Mouse (Mus musculus): ENCODE measurements around the gene Gm266. TPM values are rescaled to one million over a fixed set of nuclear protein-coding genes. Genes with fewer than 3 reads are reported as not detected.

Gene Gm266
- polyA plus RNA-seq (2015; fragmentation: Nextera tagmentation; extraction: Ambion mirVana), result 9.0 and 9.1 TPM in 2 replicates

DNA sequence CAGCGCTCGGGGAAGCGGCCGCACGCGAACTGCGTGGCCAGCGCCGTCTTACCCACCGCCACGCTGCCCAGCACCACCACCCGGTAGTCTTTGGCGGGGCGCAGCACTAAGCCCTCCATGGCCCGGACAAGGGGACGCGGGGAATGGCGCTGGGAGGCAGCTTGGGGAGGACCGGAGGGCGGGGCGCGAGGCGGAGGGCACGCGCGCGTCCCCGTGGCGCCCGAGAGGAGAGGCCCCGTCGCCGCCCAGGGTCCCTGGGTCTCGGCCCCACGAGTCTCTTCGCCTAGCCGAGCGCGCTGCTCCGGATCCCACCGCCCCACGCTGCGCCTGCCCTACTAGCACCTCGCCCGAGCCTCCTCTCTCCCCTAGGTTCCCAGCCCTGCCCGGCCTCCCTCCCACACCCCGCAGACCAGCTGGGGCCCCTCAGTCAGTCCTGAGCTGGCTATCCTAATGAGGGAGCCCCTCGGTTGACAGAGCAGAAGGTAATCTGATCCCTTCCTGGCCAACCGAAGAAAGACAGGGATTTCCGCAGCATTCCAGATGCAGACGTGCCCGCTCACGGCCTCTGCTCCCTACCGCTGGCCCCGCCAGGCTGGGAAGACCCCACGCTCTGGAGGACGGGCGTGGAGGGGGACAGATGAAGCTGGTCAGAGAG, at the start of gene Gm266:
TSS of gene Gm266 (minus strand) at position 172 of the 655 bp plus-strand sequence.
- Histone ChIP-seq H3K27me3 (peaks cover 79% of the 10 kb centered on the region), H3K4me2 (replicated peaks) (peak within 1 kb of the TSS; percentile 86), H3K27ac (peak within 1 kb of the TSS; percentile 29; the same call in 1 of the 2 replicates), H3K9me3 (no peaks in the 10 kb centered on the region), H3K4me3 (peak within 1 kb of the TSS; percentile 55), H3K4me1 (peaks cover 27% of the 10 kb centered on the region), H3K36me3 (no peaks in the 10 kb centered on the region), H3K9ac (peak within 1 kb of the TSS; percentile 68)
- under 1% methylated on average over 51 of the region's 58 CpGs for WGBS
- ATAC-seq (ENCODE audit: low FRiP score, low read depth), result peak; percentile 89

DNA sequence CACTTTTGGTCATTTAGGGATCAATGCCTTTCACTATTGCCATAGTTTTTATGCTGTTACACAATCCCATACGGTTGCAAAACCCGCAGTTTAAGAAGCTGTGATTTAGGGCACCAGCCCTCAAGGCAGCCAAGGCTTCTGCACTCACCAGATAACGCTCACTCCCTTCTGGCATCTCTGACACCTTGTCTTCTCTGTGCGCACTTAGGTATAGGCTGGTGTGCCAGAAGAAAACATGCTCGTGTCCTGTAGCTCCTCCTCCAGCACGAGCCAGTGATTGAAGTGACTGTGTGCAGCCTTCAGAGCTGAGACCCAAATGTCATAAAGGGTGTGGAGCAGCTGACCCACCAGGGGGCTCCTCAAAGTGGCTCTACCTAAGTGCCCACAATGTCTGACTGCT, 49.7 kb upstream of the Gm266 start:
- 56% methylated on average over 6 of the region's 6 CpGs for WGBS
- Histone ChIP-seq H3K27ac (no peak overlapping the region), H3K4me2 (replicated peaks) (no peak overlapping the region)

DNA sequence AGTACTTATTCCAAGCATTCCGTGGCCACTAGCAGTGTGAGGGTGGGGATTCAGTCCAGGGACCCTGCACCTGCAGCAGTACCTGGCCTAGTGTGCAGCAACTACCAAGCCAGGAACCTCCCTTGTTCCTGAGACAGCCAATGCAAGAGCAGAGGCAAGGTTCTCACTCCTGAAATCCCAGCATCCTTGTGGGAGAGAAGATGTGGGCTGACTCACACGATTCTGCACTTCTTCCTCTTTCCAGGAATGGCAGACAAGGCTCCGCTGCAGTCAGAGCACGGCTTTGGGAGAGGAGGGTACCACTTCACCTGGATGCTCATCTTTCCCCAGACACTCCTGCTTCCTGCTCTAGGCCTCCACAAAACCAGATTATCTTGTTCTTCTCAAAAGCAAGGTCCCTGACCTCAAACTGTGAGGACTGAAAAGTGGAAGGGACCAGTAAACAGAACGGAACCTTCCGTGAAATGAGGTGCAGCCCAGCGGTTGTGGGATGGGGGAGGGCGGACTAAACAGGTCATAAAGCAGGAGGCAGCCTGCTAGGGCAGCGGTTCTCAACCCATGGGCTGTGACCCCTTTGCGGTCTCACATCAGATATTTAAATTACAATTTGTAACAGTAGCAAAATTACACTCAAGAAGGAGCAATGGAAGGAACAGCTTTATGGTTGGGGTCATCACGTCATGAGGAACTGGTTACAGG, 47.6 kb upstream of the Gm266 start:
- Histone ChIP-seq H3K9me3 (no peaks in the 10 kb centered on the region), H3K9ac (no peak overlapping the region), H3K27ac (no peak overlapping the region), H3K36me3 (no peaks in the 10 kb centered on the region), H3K4me3 (no peak overlapping the region), H3K4me2 (replicated peaks) (no peak overlapping the region), H3K27me3 (no peaks in the 10 kb centered on the region), H3K4me1 (peaks cover 13% of the 10 kb centered on the region)
- WGBS, result 55% methylated on average over 11 of the region's 11 CpGs
- no peak for ATAC-seq (ENCODE audit: low FRiP score, low read depth)

More for the DNA sequence above, 49.7 kb upstream of the Gm266 start:
- Histone ChIP-seq H3K9me3 (no peaks in the 10 kb centered on the region), H3K36me3 (peaks cover 11% of the 10 kb centered on the region), H3K9ac (0 out of 2 replicates have a peak overlapping the region, but pooled peaks have one; percentile 8), H3K4me1 (peaks cover 26% of the 10 kb centered on the region), H3K27me3 (no peaks in the 10 kb centered on the region), H3K4me3 (no peak overlapping the region)
- ATAC-seq (ENCODE audit: low FRiP score, low read depth), result no peak

DNA sequence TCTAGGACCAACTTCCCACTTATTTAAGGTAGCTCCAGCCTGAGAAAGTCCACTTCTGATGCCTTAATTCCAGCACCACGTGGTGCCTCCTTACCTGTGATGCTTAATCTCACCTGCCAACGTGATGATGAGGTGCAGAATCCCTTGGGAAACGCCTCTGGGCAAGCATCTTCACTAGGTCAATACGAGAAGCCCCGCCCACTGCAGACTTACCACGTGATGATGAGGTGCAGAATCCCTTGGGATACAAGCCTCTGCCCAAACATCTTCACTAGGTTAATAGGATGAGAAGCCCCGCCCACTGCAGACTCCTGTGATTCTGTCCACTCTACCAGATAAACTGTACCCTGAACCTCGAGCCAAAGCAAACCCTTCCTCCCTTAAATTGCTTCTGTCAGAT, 43.6 kb upstream of the Gm266 start:
- WGBS, result 21% methylated on average over 8 of the region's 8 CpGs
- Histone ChIP-seq H3K27me3 (no peaks in the 10 kb centered on the region), H3K4me2 (replicated peaks) (no peak overlapping the region), H3K9me3 (no peaks in the 10 kb centered on the region), H3K36me3 (no peaks in the 10 kb centered on the region), H3K4me1 (no peaks in the 10 kb centered on the region), H3K4me3 (no peak overlapping the region), H3K27ac (no peak overlapping the region), H3K9ac (no peak overlapping the region)
- no peak for ATAC-seq (ENCODE audit: low FRiP score, low read depth)

DNA sequence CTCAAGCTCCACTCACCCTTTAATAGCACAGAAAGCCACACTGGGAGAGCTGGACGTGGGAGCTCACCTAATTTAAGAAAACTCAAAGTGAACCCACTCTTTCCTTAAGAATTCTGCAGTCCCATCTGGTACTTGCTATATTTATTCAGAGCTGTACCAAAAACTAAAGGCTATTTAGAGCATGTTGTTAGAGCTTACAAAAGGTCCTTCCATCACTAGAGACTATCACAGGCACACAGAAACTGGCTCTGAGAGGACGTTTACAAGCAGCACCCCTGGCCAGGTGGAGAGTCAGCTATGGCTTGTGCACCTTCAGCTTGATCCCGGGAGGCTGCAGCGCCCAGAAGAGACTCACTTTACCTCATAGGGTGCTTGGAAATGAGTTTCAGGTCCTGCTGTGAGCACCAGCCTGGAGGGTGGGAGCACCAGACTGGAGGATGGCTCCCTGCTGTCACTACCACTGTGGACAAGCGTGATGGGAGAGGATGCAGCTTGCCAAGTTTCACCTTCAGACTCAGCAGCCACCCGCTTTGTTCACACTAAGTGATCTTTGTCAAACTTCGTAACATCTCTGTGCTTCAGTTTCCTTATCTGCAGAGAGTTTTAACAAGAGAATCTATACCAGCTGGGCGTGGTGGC, 42.1 kb upstream of the Gm266 start:
- Histone ChIP-seq H3K9me3 (peaks cover 4% of the 10 kb centered on the region; the same call in 1 of the 2 replicates), H3K27ac (no peak overlapping the region), H3K36me3 (no peaks in the 10 kb centered on the region), H3K4me2 (replicated peaks) (no peak overlapping the region), H3K4me1 (no peaks in the 10 kb centered on the region), H3K27me3 (no peaks in the 10 kb centered on the region), H3K4me3 (no peak overlapping the region), H3K9ac (no peak overlapping the region)
- WGBS, result 63% methylated on average over 8 of the region's 8 CpGs
- ATAC-seq (ENCODE audit: low FRiP score, low read depth), result no peak

DNA sequence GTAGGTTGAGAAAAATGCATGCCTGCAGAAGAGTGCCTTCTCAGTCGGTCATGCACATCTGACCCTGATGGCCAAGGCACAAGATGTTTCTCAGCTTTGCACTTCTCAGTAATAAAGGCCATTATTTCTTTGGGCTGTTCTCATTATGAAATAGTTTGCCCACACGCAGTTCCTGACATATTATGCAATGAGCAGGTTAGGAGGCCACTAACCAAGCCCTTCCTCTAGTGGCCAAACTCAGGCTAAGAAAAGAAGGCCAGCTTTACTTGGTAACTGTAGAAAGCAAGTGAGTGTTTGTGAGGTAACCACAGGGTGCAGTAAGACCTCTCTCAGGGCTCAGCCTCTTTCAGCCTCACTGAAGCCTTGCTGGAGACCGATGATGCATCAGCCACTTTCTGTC, 39.3 kb upstream of the Gm266 start:
- Histone ChIP-seq H3K4me1 (no peaks in the 10 kb centered on the region), H3K27me3 (no peaks in the 10 kb centered on the region), H3K9me3 (peaks cover 19% of the 10 kb centered on the region), H3K36me3 (no peaks in the 10 kb centered on the region), H3K4me2 (replicated peaks) (no peak overlapping the region), H3K4me3 (no peak overlapping the region), H3K9ac (no peak overlapping the region), H3K27ac (no peak overlapping the region)
- no peak for ATAC-seq (ENCODE audit: low FRiP score, low read depth)
- 75% methylated on average over 3 of the region's 3 CpGs for WGBS

DNA sequence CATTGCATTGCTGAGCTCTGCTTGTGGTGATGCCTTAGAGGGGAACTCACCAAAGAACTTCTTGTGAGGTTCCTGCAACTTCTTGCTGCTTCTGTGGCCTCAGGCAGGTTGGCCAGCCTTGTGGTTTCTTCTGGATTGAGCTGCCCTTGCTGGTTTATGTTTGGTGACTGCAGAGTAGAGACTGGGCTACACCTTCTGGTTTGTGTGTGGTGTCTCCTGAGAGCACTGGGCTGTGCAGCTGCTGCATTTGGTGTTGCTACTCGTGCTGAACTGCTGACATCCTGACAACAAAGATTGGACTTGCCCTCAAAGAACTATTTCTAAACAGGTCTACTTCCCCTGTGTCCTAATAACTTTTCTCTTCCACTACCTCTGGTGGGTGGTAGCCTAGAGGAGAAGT, 38.8 kb upstream of the Gm266 start:
- WGBS, result 73% methylated on average over 1 of the region's 1 CpGs
- Histone ChIP-seq H3K4me1 (no peaks in the 10 kb centered on the region), H3K27ac (no peak overlapping the region), H3K4me3 (no peak overlapping the region), H3K36me3 (no peaks in the 10 kb centered on the region), H3K9ac (no peak overlapping the region), H3K27me3 (no peaks in the 10 kb centered on the region), H3K4me2 (replicated peaks) (no peak overlapping the region), H3K9me3 (peaks cover 19% of the 10 kb centered on the region)
- ATAC-seq (ENCODE audit: low FRiP score, low read depth), result no peak

DNA sequence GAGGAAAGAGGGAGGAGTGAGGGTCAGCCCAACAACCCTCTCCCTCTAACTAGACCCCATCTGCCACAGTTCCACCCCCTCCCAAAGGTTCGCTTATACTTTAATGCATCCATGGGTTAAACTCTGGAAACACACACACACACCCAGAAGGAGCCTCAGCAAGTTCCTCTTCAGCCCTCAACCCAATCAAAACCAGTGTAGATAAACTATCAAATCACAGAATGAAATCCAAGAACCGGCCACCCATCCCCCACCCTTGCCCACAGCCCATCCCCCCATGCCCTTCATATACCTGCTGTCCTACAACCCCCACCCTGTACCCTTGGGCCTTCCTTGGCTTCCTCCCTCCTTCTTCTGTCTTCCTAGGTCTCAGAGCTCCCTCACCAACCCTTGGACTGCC, 35.4 kb upstream of the Gm266 start:
- H3K4me1 ChIP-seq, result no peaks in the 10 kb centered on the region
- WGBS, result 82% methylated on average over 2 of the region's 2 CpGs
- H3K36me3 ChIP-seq, result no peaks in the 10 kb centered on the region
- H3K27me3 ChIP-seq, result no peaks in the 10 kb centered on the region
- no peak overlapping the region for H3K4me3 ChIP-seq
- H3K9ac ChIP-seq, result no peak overlapping the region
- ATAC-seq (ENCODE audit: low FRiP score, low read depth), result no peak
- no peak overlapping the region for H3K27ac ChIP-seq
- H3K4me2 ChIP-seq (replicated peaks), result no peak overlapping the region
- peaks cover 19% of the 10 kb centered on the region for H3K9me3 ChIP-seq

DNA sequence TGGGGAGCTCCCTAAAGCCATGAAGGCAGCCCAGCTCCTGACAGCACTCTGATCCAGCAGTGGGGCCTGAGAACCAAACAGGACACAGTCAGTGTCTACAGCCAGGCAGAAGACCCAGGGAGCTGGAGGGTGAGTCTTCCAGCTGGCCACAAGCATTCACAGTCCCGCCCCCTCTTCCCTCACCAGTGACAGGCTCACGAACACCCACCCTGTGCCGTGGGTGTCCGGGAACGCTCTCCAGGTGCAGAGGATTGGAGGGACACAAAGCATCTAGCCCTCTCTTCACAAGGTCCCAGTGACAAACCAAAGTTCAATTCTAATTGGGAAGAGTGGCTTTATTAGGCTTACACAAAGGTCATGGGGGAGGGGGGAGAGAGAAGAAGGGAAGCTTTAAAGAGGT, 34.2 kb upstream of the Gm266 start:
- Histone ChIP-seq H3K4me2 (replicated peaks) (no peak overlapping the region), H3K4me3 (no peak overlapping the region), H3K9me3 (peaks cover 19% of the 10 kb centered on the region), H3K9ac (no peak overlapping the region), H3K36me3 (no peaks in the 10 kb centered on the region), H3K4me1 (no peaks in the 10 kb centered on the region), H3K27me3 (no peaks in the 10 kb centered on the region), H3K27ac (no peak overlapping the region)
- 61% methylated on average over 5 of the region's 5 CpGs for WGBS
- ATAC-seq (ENCODE audit: low FRiP score, low read depth), result no peak

DNA sequence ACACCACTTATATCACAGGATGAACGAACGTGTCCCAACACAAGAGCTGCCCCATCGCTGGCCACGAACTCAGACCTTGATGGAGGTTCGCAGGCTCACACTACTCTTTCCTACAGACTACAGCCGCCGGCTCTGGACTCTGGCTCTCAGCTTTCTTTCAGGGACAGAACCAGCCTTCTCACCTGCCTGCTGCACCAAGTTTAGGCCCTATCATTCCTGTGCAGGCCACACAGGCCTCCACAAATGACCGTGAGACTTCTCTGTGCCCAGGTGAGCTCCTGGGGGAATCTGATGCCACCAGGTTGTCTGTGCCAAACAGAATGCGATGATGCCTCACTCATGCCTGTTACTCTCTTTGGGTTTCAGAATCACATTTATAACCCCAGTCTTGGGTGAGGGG, 32.8 kb upstream of the Gm266 start:
- Histone ChIP-seq H3K4me2 (replicated peaks) (no peak overlapping the region), H3K36me3 (no peaks in the 10 kb centered on the region), H3K27ac (no peak overlapping the region), H3K4me3 (no peak overlapping the region), H3K27me3 (no peaks in the 10 kb centered on the region), H3K4me1 (no peaks in the 10 kb centered on the region), H3K9me3 (peaks cover 19% of the 10 kb centered on the region), H3K9ac (no peak overlapping the region)
- no peak for ATAC-seq (ENCODE audit: low FRiP score, low read depth)
- WGBS, result 89% methylated on average over 9 of the region's 9 CpGs

DNA sequence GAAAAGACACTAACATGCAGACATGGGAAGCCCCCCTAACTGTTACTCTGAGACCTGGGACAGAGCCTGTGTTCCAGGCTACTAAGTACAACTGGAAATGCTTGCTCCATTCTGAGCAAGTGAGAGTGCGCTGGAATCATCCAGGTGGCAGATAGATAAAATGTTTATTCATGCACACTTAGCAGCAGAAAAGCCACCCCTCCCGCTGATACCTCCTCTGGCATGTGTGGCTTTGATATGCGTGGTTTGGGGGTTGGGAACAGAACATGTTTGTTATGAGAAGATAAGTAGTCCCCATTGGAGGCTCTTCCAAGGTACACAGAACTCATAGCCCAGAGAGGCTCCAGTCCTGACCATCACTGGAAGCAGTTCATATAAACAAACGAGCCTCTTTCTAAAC, 32.3 kb upstream of the Gm266 start:
- 70% methylated on average over 4 of the region's 4 CpGs for WGBS

DNA sequence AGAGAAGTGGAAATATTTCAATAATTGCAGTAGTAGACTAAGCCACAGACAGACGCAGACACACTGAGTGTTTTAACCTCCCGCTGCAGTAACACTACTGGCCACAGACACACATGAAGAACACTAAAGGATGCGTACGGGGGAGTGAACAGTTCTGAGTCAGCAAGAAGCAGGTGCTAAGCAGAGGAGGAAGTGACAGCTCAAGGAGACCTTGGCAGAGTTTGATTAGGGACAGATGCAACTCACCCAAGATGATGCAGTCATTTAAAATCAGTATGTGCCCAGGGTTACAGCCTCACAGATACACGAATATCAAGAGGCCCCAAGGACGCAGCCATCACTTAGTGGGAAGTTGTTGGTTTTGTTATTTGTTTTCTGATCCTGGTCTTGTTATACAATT, 31.2 kb upstream of the Gm266 start:
- no peak for ATAC-seq (ENCODE audit: low FRiP score, low read depth)

More for the DNA sequence above, 32.3 kb upstream of the Gm266 start:
- Histone ChIP-seq H3K4me2 (replicated peaks) (no peak overlapping the region), H3K27ac (no peak overlapping the region), H3K9ac (no peak overlapping the region), H3K36me3 (no peaks in the 10 kb centered on the region), H3K27me3 (no peaks in the 10 kb centered on the region), H3K9me3 (peaks cover 16% of the 10 kb centered on the region), H3K4me1 (no peaks in the 10 kb centered on the region), H3K4me3 (no peak overlapping the region)
- no peak for ATAC-seq (ENCODE audit: low FRiP score, low read depth)

More for the DNA sequence above, 31.2 kb upstream of the Gm266 start:
- no peaks in the 10 kb centered on the region for H3K27me3 ChIP-seq
- H3K4me1 ChIP-seq, result no peaks in the 10 kb centered on the region
- no peaks in the 10 kb centered on the region for H3K36me3 ChIP-seq
- H3K4me2 ChIP-seq (replicated peaks), result no peak overlapping the region
- H3K4me3 ChIP-seq, result no peak overlapping the region
- peaks cover 5% of the 10 kb centered on the region; the same call in 1 of the 2 replicates for H3K9me3 ChIP-seq
- no peak overlapping the region for H3K9ac ChIP-seq
- 79% methylated on average over 6 of the region's 6 CpGs for WGBS
- no peak overlapping the region for H3K27ac ChIP-seq
